Mouse (Mus musculus): ENCODE measurements around the gene Siglecf.
"Not testable (repeated sequence)": the region's sequence is repeated elsewhere in the genome, so short reads cannot be mapped to it uniquely, and the experiment has no call there.

Siglecf gene

DNA sequence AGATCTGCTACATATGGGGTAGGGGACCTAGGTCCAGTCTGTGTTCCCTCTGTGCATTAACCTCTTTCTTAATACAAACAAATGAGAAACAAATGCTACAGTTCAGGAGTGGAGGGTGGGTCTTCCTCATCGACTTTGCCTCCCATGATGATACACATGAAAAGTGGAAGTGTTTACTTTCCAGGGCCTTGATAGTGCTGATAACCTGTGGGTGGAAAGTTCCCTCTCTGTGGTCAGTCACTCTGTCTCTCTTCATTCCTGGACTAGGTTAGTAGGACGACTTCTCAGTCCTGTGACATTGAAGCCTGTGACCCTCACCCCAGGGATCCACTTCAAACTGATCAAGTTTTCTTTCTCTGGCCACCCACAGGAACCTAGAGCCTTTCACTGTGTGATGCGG lies at the start of gene Siglecf:
TSS of gene Siglecf (plus strand) at position 188 of the 400 bp plus-strand sequence.
- in situ Hi-C loops (cut with MboI, MseI) = no loop called here

GRCm38 (mm10) chr7:43305235-43305634 lies 45.9 kb upstream of the Siglecf start:
- in situ Hi-C loops (cut with MboI, MseI) = loop anchor here (25.0 kb wide), 1 partner anchor 1693 kb away; no protein-coding TSS in a partner anchor

DNA sequence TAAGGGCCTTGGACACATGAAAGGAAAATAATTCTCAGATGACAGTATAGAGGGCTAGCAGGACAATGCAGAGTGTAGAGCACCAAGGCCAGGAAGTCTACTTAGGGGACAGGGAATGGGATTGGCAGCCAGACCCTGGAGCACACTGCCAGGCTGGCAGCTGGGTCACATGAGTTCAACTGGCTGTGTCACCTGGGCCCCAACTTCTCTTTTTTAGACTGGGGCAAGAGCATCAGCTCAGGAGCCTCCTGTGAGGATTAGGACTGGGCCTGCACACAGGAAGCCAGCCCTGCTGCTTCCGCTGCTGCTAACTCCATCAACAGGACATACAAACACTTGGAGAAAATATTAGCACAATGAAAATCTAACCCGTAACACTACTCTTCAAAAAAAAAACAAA lies 42.1 kb upstream of the Siglecf start:
- in situ Hi-C loops (cut with MboI, MseI) = loop anchor here (25.0 kb wide), 1 partner anchor 1697 kb away; no protein-coding TSS in a partner anchor

- in situ Hi-C loops (cut with MboI, MseI) = loop anchor here (10.0 to 25.0 kb wide), 2 partner anchors 153 to 1699 kb away; partner anchors contain the start of gene Vsig10l
These were observed 39.5 kb upstream of the Siglecf start for GRCm38 (mm10) chr7:43311632-43312031.

DNA sequence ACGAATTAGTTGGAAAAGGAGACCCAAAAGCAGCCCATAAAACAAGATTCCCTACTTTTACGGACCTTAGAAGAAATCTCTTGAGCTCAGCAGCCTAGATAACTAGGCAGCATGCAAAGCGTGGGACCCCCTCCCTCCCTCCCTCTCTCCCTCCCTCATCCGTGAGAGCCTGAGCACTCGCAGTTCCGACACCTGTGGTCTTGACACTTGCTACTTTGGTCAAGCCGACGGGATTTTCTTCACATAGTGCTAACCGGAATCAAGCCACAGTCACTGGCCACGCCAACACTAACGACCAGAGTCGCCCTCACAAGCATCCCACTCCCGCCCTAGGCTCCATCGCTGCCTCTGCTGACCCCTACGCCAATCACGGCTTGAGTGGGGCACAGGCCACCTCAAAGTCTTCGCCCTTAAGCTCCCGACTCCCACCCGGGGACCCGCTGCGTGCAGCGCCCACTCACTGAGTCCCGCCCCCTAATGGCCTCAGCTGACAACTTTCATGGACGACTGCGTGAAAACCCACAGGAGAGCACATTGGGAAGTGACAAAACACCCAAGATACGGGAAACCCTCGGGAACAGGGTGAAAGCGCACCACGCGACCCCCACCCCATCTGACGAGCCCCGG lies 38.6 kb upstream of the Siglecf start:
- in situ Hi-C loops (cut with MboI, MseI) = loop anchor here (10.0 to 25.0 kb wide), 2 partner anchors 152 to 1700 kb away; partner anchors contain the start of gene Vsig10l

GRCm38 (mm10) chr7:43313013-43313428 lies 38.1 kb upstream of the Siglecf start, which contains the start of gene Zfp715:
TSS of gene Zfp715 (minus strand) at chr7:43313294.
- in situ Hi-C loops (cut with MboI, MseI) = loop anchor here (10.0 to 25.0 kb wide), 2 partner anchors 152 to 1701 kb away; partner anchors contain the start of gene Vsig10l

DNA sequence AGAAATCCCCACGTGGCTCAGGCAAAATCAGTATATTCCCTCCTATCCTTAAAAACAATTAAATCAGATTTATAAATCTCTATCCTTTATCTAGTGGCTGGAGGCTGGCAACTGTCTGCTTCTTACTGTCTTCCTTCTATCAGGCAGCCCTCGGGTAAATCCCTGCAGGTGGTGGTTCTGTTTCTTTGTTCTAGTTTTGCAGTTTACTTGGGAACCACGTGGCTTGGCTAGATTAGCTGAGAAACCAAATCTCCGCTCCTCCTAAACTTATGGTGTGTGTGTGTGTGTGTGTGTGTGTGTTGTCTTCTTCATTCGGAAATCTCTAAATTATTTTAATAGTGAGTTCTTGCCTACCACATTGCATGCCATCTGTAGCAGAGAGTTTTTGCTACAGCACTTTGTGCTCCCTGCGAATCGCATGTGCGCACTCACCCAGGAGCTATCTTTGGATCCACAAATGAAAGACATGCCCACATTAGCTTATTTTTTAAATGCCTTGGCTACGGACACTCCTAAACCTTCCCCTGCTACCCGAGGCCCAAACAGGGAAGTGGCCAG lies 24.8 kb upstream of the Siglecf start:
- in situ Hi-C loops (cut with MboI, MseI) = no loop called here

DNA sequence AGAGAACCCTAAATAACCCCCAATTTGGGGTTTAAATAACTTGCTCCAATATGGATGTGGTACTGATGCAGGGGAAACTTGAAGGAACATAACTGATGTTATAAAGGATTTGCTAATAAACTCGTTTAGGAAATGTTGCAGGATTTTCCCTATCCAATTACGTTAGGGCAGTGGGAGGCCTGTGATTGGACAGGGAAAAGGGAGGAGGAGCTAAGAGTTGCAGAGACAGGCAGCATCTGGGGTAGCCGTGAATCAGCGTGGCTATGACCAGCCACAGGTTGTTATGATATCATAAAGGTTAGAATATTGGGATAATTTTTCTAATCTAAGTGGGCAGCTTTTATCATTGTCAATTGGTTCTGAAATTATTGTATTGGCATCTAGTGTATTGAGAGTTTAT lies 23.0 kb upstream of the Siglecf start:
- in situ Hi-C loops (cut with MboI, MseI) = no loop called here

- in situ Hi-C loops (cut with MboI, MseI) = no loop called here
These were observed 17.9 kb upstream of the Siglecf start for GRCm38 (mm10) chr7:43333203-43333602.

- in situ Hi-C loops (cut with MboI, MseI) = no loop called here
These were observed 17.2 kb upstream of the Siglecf start for GRCm38 (mm10) chr7:43333899-43334298.

GRCm38 (mm10) chr7:43340771-43341170 lies 10.4 kb upstream of the Siglecf start:
- in situ Hi-C loops (cut with MboI, MseI) = no loop called here

GRCm38 (mm10) chr7:43343191-43343590 lies 8.0 kb upstream of the Siglecf start:
- in situ Hi-C loops (cut with MboI, MseI) = no loop called here

DNA sequence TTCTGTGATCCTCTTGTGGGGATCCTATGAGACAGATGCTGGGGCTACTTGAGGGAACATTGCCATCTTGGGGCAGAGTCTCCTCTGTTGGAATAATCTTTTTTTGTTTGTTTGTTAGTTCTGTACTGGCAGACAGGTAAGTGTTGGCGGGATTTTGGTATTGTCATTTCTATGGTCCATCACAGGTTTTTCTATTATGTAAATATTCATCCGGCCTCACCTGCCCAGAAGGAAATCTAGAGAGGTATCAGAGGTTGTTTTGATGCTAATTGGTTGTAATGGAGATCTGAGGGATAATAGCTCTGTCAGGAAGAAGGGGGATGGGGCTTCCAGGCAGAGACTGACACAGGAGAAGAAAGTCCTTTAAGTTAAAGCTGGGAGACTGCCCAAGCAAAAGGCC lies 7.1 kb upstream of the Siglecf start:
- in situ Hi-C loops (cut with MboI, MseI) = no loop called here

- in situ Hi-C loops (cut with MboI, MseI) = no loop called here
These were observed 6.7 kb upstream of the Siglecf start for GRCm38 (mm10) chr7:43344491-43344890.

DNA sequence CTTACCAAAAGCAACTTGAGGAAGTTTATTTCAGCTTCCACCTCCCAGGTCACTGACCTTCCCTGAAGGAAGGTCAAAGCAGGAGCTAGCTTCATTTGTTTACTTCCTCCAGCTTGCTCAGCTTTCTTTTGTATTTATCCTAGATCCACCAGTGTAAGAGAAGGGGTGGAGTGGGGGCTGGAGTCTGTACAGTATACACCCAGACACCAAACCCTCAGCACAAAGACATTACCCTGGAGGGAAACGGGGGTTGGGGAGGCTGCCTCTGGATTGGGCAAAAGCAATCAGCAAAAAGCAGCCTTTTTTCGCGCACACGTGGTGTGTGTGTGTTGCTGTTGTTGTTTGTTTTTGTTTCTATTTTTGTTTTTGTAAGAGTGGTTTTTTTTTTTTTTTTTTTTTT lies 5.0 kb upstream of the Siglecf start:
- in situ Hi-C loops (cut with MboI, MseI) = no loop called here

GRCm38 (mm10) chr7:43346571-43346970 lies 4.6 kb upstream of the Siglecf start:
- in situ Hi-C loops (cut with MboI, MseI) = no loop called here

DNA sequence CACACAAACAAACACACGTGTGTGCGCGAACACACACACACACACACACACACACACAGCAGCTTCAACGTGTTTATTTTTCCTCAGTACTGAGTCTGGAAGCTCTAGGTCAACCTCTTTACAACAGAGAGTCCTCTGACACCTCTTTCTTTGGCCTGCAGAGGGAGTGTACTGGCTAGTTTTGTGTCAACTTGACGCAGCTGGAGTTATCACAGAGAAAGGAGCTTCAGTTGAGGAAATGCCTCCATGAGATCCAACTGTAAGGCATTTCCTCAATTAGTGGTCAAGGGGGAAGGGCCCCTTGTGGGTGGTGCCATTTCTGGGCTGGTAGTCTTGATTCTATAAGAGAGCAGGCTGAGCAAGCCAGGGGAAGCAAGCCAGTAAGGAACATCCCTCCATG lies 1.5 kb upstream of the Siglecf start:
- in situ Hi-C loops (cut with MboI, MseI) = not testable (repeated sequence)

- in situ Hi-C loops (cut with MboI, MseI) = no loop called here
These were observed 2.0 kb downstream of the Siglecf start for GRCm38 (mm10) chr7:43353118-43353517.

- in situ Hi-C loops (cut with MboI, MseI) = no loop called here
These were observed 2.6 kb downstream of the Siglecf start for GRCm38 (mm10) chr7:43353758-43354157.

- in situ Hi-C loops (cut with MboI, MseI) = no loop called here
These were observed 4.0 kb downstream of the Siglecf start for GRCm38 (mm10) chr7:43354893-43355835.

DNA sequence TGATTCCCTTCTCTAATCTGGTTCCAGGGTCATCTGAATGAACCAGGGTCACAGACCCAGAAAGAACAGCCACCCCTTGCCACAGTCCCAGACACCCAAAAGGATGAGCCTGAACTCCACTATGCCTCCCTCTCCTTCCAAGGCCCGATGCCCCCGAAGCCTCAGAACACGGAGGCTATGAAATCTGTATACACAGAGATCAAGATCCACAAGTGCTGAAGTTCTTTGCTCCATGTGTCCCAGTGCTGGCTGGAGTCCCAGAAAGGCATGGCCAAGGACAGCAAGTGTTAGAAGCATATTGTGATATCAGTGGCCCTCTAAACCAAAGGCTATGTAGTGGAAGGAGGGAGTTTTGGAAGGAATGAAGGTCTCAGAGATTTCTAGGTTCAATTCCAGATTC lies 7.4 kb downstream of the Siglecf start:
- in situ Hi-C loops (cut with MboI, MseI) = no loop called here

DNA sequence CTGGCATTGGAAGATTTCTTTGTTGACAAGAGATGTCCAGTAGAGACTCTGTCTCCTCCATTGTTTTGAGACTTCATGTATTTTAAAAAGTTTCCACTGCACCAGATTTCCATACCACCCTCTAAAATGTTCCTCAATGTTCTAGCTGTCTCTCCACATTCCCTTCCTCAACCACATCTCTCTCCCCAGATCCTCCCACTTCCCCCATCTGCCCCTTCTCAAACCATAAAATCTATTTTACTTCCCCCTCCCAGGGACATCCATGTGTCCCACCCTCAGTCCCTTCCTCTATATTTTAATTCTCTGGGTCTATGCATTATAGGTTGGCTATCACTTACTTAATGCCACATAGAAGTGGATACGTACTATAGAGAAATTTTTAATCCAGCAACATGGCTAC lies 10.3 kb downstream of the Siglecf start:
- in situ Hi-C loops (cut with MboI, MseI) = no loop called here

Data from regulatory T cell (primary cell).